Mouse (Mus musculus): ENCODE results near the gene Znrf1. TPM values are rescaled to one million over a fixed set of nuclear protein-coding genes. Genes with fewer than 3 reads are reported as not detected.

Gene Znrf1
- polyA plus RNA-seq, 1 experiment from 2014 or later = 31.1 TPM

- Histone ChIP-seq H3K27ac (no peak overlapping the region), H3K4me1 (peaks cover 15% of the 10 kb centered on the region; the same call in 1 of the 2 replicates), H3K27me3 (replicated peaks) (no peaks in the 10 kb centered on the region), H3K4me3 (replicated peaks) (no peak overlapping the region), H3K4me2 (no peak overlapping the region), H3K36me3 (no peaks in the 10 kb centered on the region), H3K9ac (no peak overlapping the region), H3K9me3 (no peaks in the 10 kb centered on the region)
- 39% methylated on average over 8 of the region's 8 CpGs for WGBS
- peak; percentile 76; the same call in 1 of the 2 replicates for ATAC-seq (ENCODE audit: insufficient read depth, low FRiP score, low read depth)
Measured at GRCm38 (mm10) chr8:111573583-111573982, 37.7 kb downstream of the Znrf1 start.

GRCm38 (mm10) chr8:111574016-111574415 is 38.1 kb downstream of the Znrf1 start:
- Histone ChIP-seq H3K9me3 (no peaks in the 10 kb centered on the region), H3K27ac (no peak overlapping the region), H3K36me3 (no peaks in the 10 kb centered on the region), H3K9ac (no peak overlapping the region), H3K27me3 (replicated peaks) (no peaks in the 10 kb centered on the region), H3K4me1 (peaks cover 15% of the 10 kb centered on the region; the same call in 1 of the 2 replicates), H3K4me3 (replicated peaks) (no peak overlapping the region), H3K4me2 (no peak overlapping the region)
- WGBS = 73% methylated on average over 2 of the region's 2 CpGs
- no peak; the same call in 1 of the 2 replicates for ATAC-seq (ENCODE audit: insufficient read depth, low FRiP score, low read depth)

- H3K9ac ChIP-seq = no peak overlapping the region
- WGBS = 90% methylated on average over 4 of the region's 4 CpGs
- H3K27ac ChIP-seq = no peak overlapping the region
- no peaks in the 10 kb centered on the region for H3K36me3 ChIP-seq
- H3K4me1 ChIP-seq = peaks cover 15% of the 10 kb centered on the region; the same call in 1 of the 2 replicates
- H3K4me3 ChIP-seq (replicated peaks) = no peak overlapping the region
- H3K9me3 ChIP-seq = no peaks in the 10 kb centered on the region
- no peak for ATAC-seq (ENCODE audit: insufficient read depth, low FRiP score, low read depth)
- H3K27me3 ChIP-seq (replicated peaks) = no peaks in the 10 kb centered on the region
- no peak overlapping the region for H3K4me2 ChIP-seq
Measured at GRCm38 (mm10) chr8:111575492-111575891, 39.6 kb downstream of the Znrf1 start.

GRCm38 (mm10) chr8:111576501-111576900 is 40.6 kb downstream of the Znrf1 start:
- Histone ChIP-seq H3K9me3 (no peaks in the 10 kb centered on the region), H3K4me1 (peaks cover 15% of the 10 kb centered on the region; the same call in 1 of the 2 replicates), H3K9ac (no peak overlapping the region), H3K4me3 (replicated peaks) (no peak overlapping the region), H3K27me3 (replicated peaks) (no peaks in the 10 kb centered on the region), H3K4me2 (no peak overlapping the region), H3K27ac (no peak overlapping the region), H3K36me3 (no peaks in the 10 kb centered on the region)
- ATAC-seq (ENCODE audit: insufficient read depth, low FRiP score, low read depth) = no peak

- no peak for ATAC-seq (ENCODE audit: insufficient read depth, low FRiP score, low read depth)
- Histone ChIP-seq H3K4me2 (no peak overlapping the region), H3K4me3 (replicated peaks) (no peak overlapping the region), H3K27me3 (replicated peaks) (no peaks in the 10 kb centered on the region), H3K4me1 (0 out of 2 replicates have a peak, but pooled peaks cover 2% of the 10 kb centered on the region), H3K27ac (no peak overlapping the region), H3K9ac (no peak overlapping the region), H3K9me3 (no peaks in the 10 kb centered on the region), H3K36me3 (no peaks in the 10 kb centered on the region)
- WGBS = 83% methylated on average over 9 of the region's 9 CpGs
Measured at GRCm38 (mm10) chr8:111577880-111578533, 42.1 kb downstream of the Znrf1 start.

- Histone ChIP-seq H3K27ac (no peak overlapping the region), H3K4me2 (no peak overlapping the region), H3K4me1 (no peaks in the 10 kb centered on the region), H3K27me3 (replicated peaks) (no peaks in the 10 kb centered on the region), H3K9me3 (no peaks in the 10 kb centered on the region), H3K4me3 (replicated peaks) (no peak overlapping the region), H3K9ac (no peak overlapping the region), H3K36me3 (no peaks in the 10 kb centered on the region)
- no peak for ATAC-seq (ENCODE audit: insufficient read depth, low FRiP score, low read depth)
- 100% methylated on average over 1 of the region's 1 CpGs for WGBS
Measured at GRCm38 (mm10) chr8:111579318-111579717, 43.4 kb downstream of the Znrf1 start.

- Histone ChIP-seq H3K4me3 (replicated peaks) (no peak overlapping the region), H3K4me2 (no peak overlapping the region), H3K27me3 (replicated peaks) (no peaks in the 10 kb centered on the region), H3K36me3 (no peaks in the 10 kb centered on the region), H3K27ac (peak overlapping the region; percentile 11; the same call in 1 of the 2 replicates), H3K9me3 (no peaks in the 10 kb centered on the region), H3K4me1 (no peaks in the 10 kb centered on the region), H3K9ac (no peak overlapping the region)
- no peak for ATAC-seq (ENCODE audit: insufficient read depth, low FRiP score, low read depth)
- WGBS = 66% methylated on average over 3 of the region's 3 CpGs
Measured at GRCm38 (mm10) chr8:111580306-111580705, 44.4 kb downstream of the Znrf1 start.

- H3K4me3 ChIP-seq (replicated peaks) = no peak overlapping the region
- ATAC-seq (ENCODE audit: insufficient read depth, low FRiP score, low read depth) = no peak
- H3K9me3 ChIP-seq = no peaks in the 10 kb centered on the region
- WGBS = 54% methylated on average over 3 of the region's 3 CpGs
- no peak overlapping the region for H3K27ac ChIP-seq
- no peak overlapping the region for H3K9ac ChIP-seq
- H3K4me1 ChIP-seq = no peaks in the 10 kb centered on the region
- H3K4me2 ChIP-seq = no peak overlapping the region
- H3K27me3 ChIP-seq (replicated peaks) = no peaks in the 10 kb centered on the region
- H3K36me3 ChIP-seq = no peaks in the 10 kb centered on the region
Measured at GRCm38 (mm10) chr8:111582386-111582785, 46.5 kb downstream of the Znrf1 start.

- no peaks in the 10 kb centered on the region for H3K27me3 ChIP-seq (replicated peaks)
- H3K36me3 ChIP-seq = no peaks in the 10 kb centered on the region
- H3K9me3 ChIP-seq = no peaks in the 10 kb centered on the region
- no peak overlapping the region for H3K27ac ChIP-seq
- no peaks in the 10 kb centered on the region for H3K4me1 ChIP-seq
- ATAC-seq (ENCODE audit: insufficient read depth, low FRiP score, low read depth) = no peak
- no peak overlapping the region for H3K9ac ChIP-seq
- H3K4me2 ChIP-seq = no peak overlapping the region
- H3K4me3 ChIP-seq (replicated peaks) = no peak overlapping the region
- 88% methylated on average over 3 of the region's 3 CpGs for WGBS
Measured at GRCm38 (mm10) chr8:111584946-111585345, 49.0 kb downstream of the Znrf1 start.

GRCm38 (mm10) chr8:111587545-111588094 is 51.7 kb downstream of the Znrf1 start:
- Histone ChIP-seq H3K36me3 (no peaks in the 10 kb centered on the region), H3K4me1 (no peaks in the 10 kb centered on the region; the same call in none of the 2 replicates), H3K27me3 (replicated peaks) (no peaks in the 10 kb centered on the region), H3K4me2 (no peak overlapping the region), H3K9ac (no peak overlapping the region), H3K9me3 (no peaks in the 10 kb centered on the region), H3K27ac (no peak overlapping the region), H3K4me3 (replicated peaks) (no peak overlapping the region)
- no peak for ATAC-seq (ENCODE audit: insufficient read depth, low FRiP score, low read depth)
- 85% methylated on average over 1 of the region's 1 CpGs for WGBS

GRCm38 (mm10) chr8:111588336-111588735 is 52.4 kb downstream of the Znrf1 start:
- peaks cover 4% of the 10 kb centered on the region for H3K4me1 ChIP-seq
- H3K9me3 ChIP-seq = no peaks in the 10 kb centered on the region
- no peak overlapping the region for H3K4me2 ChIP-seq
- ATAC-seq (ENCODE audit: insufficient read depth, low FRiP score, low read depth) = no peak
- no peaks in the 10 kb centered on the region for H3K36me3 ChIP-seq
- 84% methylated on average over 2 of the region's 2 CpGs for WGBS
- H3K9ac ChIP-seq = no peak overlapping the region
- no peak overlapping the region for H3K4me3 ChIP-seq (replicated peaks)
- no peak overlapping the region for H3K27ac ChIP-seq
- no peaks in the 10 kb centered on the region for H3K27me3 ChIP-seq (replicated peaks)

- no peak overlapping the region for H3K27ac ChIP-seq
- no peak for ATAC-seq (ENCODE audit: insufficient read depth, low FRiP score, low read depth)
- H3K4me3 ChIP-seq (replicated peaks) = no peak overlapping the region
- H3K9ac ChIP-seq = no peak overlapping the region
- no peaks in the 10 kb centered on the region for H3K27me3 ChIP-seq (replicated peaks)
- no peaks in the 10 kb centered on the region for H3K36me3 ChIP-seq
- H3K9me3 ChIP-seq = no peaks in the 10 kb centered on the region
- no peak overlapping the region for H3K4me2 ChIP-seq
- H3K4me1 ChIP-seq = peaks cover 12% of the 10 kb centered on the region
- WGBS = 57% methylated on average over 3 of the region's 3 CpGs
Measured at GRCm38 (mm10) chr8:111590214-111590613, 54.3 kb downstream of the Znrf1 start.
